Mouse (Mus musculus) small intestine, adult 2 months (tissue): ENCODE measurements around the gene Arap1.

Experiments
- CTCF ChIP-seq: fragments of 200-500 bp; IDR thresholded peaks from 2 replicates; pipeline ENCODE4 v1.5.1; 2012; ENCODE audit warnings: low read depth, mild to moderate bottlenecking, control low read depth, inconsistent platforms, low read length, moderate library complexity, mixed read lengths; ENCODE audit not compliant: insufficient replicate concordance, insufficient read length; ENCODE audit errors: extremely low read depth
- POLR2A ChIP-seq: fragments of 200-500 bp; IDR thresholded peaks from 2 replicates; pipeline ENCODE4 v1.6.1; 2012; ENCODE audit warnings: low read depth, mild to moderate bottlenecking, control low read depth, inconsistent platforms, low read length, moderate library complexity

- TF ChIP-seq CTCF (no peak), POLR2A (no peak)
These were observed 110.5 kb downstream of the Arap1 start for GRCm38 (mm10) chr7:101458278-101458781.
